Mouse (Mus musculus) CH12.LX (cell line): ENCODE data around the gene Brd4. TPM values are rescaled to one million over a fixed set of nuclear protein-coding genes. Genes with fewer than 3 reads are reported as not detected.

Experiments
- DNase-seq: peaks from one replicate; pipeline ENCODE4 v3.0.0-alpha.2; 2013; ENCODE audit errors: extremely low read depth
- H3K27ac ChIP-seq: 2 replicates; pipeline ENCODE4 v1.5.1; 2012; ENCODE audit warnings: low read depth, mild to moderate bottlenecking, control low read depth, moderate library complexity; ENCODE audit not compliant: insufficient read depth
- H3K27me3 ChIP-seq: replicated peaks from 2 replicates; pipeline ENCODE3; 2012; ENCODE audit warnings: inconsistent platforms
- H3K36me3 ChIP-seq, 2 experiments: replicated peaks in 1 of 2; 2 replicates each; pipeline versions ENCODE3 to v1.6.1; 2012; ENCODE audit warnings: inconsistent platforms in 1 of 2, low read length in 1 of 2, mild to moderate bottlenecking in 1 of 2, mixed read lengths in 1 of 2, moderate library complexity in 1 of 2; ENCODE audit not compliant: control insufficient read depth in 1 of 2, insufficient read depth in 1 of 2
- H3K4me1 ChIP-seq, 2 experiments: 2 replicates each; pipeline ENCODE4 v1.6.1; 2012; ENCODE audit warnings: inconsistent platforms in 1 of 2, moderate library complexity in 1 of 2; ENCODE audit not compliant: insufficient read depth in 2 of 2, control insufficient read depth in 1 of 2
- H3K4me2 ChIP-seq: 2 replicates; pipeline ENCODE4 v1.6.1; 2012; ENCODE audit warnings: low read depth, mild to moderate bottlenecking, control low read depth; ENCODE audit not compliant: poor library complexity, insufficient read depth, severe bottlenecking
- H3K4me3 ChIP-seq, 3 experiments: fragments of 150-350 bp in 1 of 3; sonication (generic) in 1 of 3; replicated peaks in 1 of 3; 2 replicates each; pipeline versions ENCODE3 to v1.5.1; 2011 to 2012; ENCODE audit warnings: low read depth in 2 of 3, low read length in 2 of 3, mild to moderate bottlenecking in 2 of 3, moderate library complexity in 2 of 3, control low read depth in 1 of 3, improper control_type of control experiment in 1 of 3, inconsistent platforms in 1 of 3, mixed read lengths in 1 of 3; ENCODE audit not compliant: poor library complexity in 1 of 3
- H3K79me2 ChIP-seq: replicated peaks from 2 replicates; pipeline ENCODE4 v1.6.1; 2012; ENCODE audit warnings: mild to moderate bottlenecking, moderate library complexity; ENCODE audit not compliant: control insufficient read depth, poor library complexity, insufficient read depth, severe bottlenecking; ENCODE audit errors: extremely low read depth
- H3K9ac ChIP-seq: 2 replicates; pipeline ENCODE4 v1.6.1; 2012; ENCODE audit warnings: low read depth, mild to moderate bottlenecking, control low read depth, moderate library complexity; ENCODE audit not compliant: insufficient read depth
- H3K9me3 ChIP-seq: replicated peaks from 2 replicates; pipeline ENCODE3; 2012; ENCODE audit warnings: low read length, inconsistent platforms, mixed read lengths
- BHLHE40 ChIP-seq: IDR thresholded peaks from 2 replicates; pipeline ENCODE4 v1.6.1; 2011; ENCODE audit warnings: mild to moderate bottlenecking, low read depth, low read length, improper control_type of control experiment
- CTCF ChIP-seq, 2 experiments: IDR thresholded peaks in 1 of 2; conservative IDR thresholded peaks in 1 of 2; 2 replicates each; pipeline ENCODE4 v1.5.1; 2011 to 2012; ENCODE audit warnings: low read depth in 2 of 2, low read length in 2 of 2, improper control_type of control experiment in 1 of 2, inconsistent platforms in 1 of 2, mild to moderate bottlenecking in 1 of 2, moderate library complexity in 1 of 2
- ELF1 ChIP-seq: IDR thresholded peaks from 2 replicates; pipeline ENCODE4 v1.6.1; 2014; ENCODE audit warnings: low read depth, mild to moderate bottlenecking, inconsistent platforms, low read length, improper control_type of control experiment
- HCFC1 ChIP-seq: IDR thresholded peaks from 2 replicates; pipeline ENCODE4 v1.6.1; 2012; ENCODE audit warnings: low read depth, mild to moderate bottlenecking, inconsistent platforms, low read length, improper control_type of control experiment
- JUND ChIP-seq: conservative IDR thresholded peaks from 2 replicates; pipeline ENCODE4 v1.6.1; 2011; ENCODE audit warnings: low read depth, low read length, improper control_type of control experiment
- KAT2A ChIP-seq: IDR thresholded peaks from 2 replicates; pipeline ENCODE4 v1.6.1; 2012; ENCODE audit warnings: low read length, improper control_type of control experiment, inconsistent platforms; ENCODE audit not compliant: insufficient replicate concordance
- MAX ChIP-seq: IDR thresholded peaks from 2 replicates; pipeline ENCODE4 v1.6.1; 2011; ENCODE audit warnings: low read length, improper control_type of control experiment
- MEF2A ChIP-seq: IDR thresholded peaks from 2 replicates; pipeline ENCODE4 v1.6.1; 2014; ENCODE audit warnings: low read depth, mild to moderate bottlenecking, inconsistent platforms, low read length, improper control_type of control experiment, borderline replicate concordance
- TBP ChIP-seq: conservative IDR thresholded peaks from 2 replicates; pipeline ENCODE4 v1.6.1; 2011; ENCODE audit warnings: low read depth, low read length, improper control_type of control experiment
- TCF12 ChIP-seq: IDR thresholded peaks from 2 replicates; pipeline ENCODE4 v1.6.1; 2014; ENCODE audit warnings: low read depth, mild to moderate bottlenecking, inconsistent platforms, low read length, improper control_type of control experiment
- USF1 ChIP-seq: IDR thresholded peaks from 2 replicates; pipeline ENCODE4 v1.6.1; 2014; ENCODE audit warnings: low read depth, mild to moderate bottlenecking, inconsistent platforms, low read length, improper control_type of control experiment
- USF2 ChIP-seq: conservative IDR thresholded peaks from 2 replicates; pipeline ENCODE4 v1.6.1; 2011; ENCODE audit warnings: low read depth, low read length, improper control_type of control experiment
- ZKSCAN1 ChIP-seq: IDR thresholded peaks from 2 replicates; pipeline ENCODE4 v1.6.1; 2012; ENCODE audit warnings: low read depth, inconsistent platforms, low read length, improper control_type of control experiment, borderline replicate concordance
- ZNF384 ChIP-seq: IDR thresholded peaks from 2 replicates; pipeline ENCODE4 v1.6.1; 2012; ENCODE audit warnings: low read depth, low read length, improper control_type of control experiment, inconsistent platforms
- dilution Hi-C: fragments of 300-500 bp; cut with MboI; formaldehyde crosslinking; loops from 2 replicates; pipeline ENCODE4 v1.14.3; 2020; ENCODE audit warnings: low sequenced_read_pairs; ENCODE audit not compliant: extremely low pct_unique_long_range_greater_than_20kb, extremely low pct_ligation_motif_present
- in situ Hi-C: fragments of 300-500 bp; cut with MboI; formaldehyde crosslinking; loops from 3 replicates; pipeline ENCODE4 v1.14.3; 2019; ENCODE audit warnings: low sequenced_read_pairs, low pct_ligation_motif_present, low pct_unique_long_range_greater_than_20kb, mixed read lengths
- polyA plus RNA-seq: library from polyadenylated mRNA; unstranded; fragments of >175 nt; gene quantifications from 2 replicates; pipeline ENCODE4 v1.2.1, GENCODE M21; 2012; ENCODE audit warnings: low read depth; ENCODE audit not compliant: insufficient read length
- total RNA-seq, 2 experiments: library from RNA; depleted of rRNA; stranded (reverse); fragments of 300-350 nt in 1 of 2; fragments of >200 nt in 1 of 2; gene quantifications; 2 replicates each; pipeline ENCODE4 v1.2.3; 2012 to 2014

Gene Brd4
- total and polyA plus RNA-seq, 3 experiments, result 6.3 to 68.5 (median 19.1) TPM

DNA sequence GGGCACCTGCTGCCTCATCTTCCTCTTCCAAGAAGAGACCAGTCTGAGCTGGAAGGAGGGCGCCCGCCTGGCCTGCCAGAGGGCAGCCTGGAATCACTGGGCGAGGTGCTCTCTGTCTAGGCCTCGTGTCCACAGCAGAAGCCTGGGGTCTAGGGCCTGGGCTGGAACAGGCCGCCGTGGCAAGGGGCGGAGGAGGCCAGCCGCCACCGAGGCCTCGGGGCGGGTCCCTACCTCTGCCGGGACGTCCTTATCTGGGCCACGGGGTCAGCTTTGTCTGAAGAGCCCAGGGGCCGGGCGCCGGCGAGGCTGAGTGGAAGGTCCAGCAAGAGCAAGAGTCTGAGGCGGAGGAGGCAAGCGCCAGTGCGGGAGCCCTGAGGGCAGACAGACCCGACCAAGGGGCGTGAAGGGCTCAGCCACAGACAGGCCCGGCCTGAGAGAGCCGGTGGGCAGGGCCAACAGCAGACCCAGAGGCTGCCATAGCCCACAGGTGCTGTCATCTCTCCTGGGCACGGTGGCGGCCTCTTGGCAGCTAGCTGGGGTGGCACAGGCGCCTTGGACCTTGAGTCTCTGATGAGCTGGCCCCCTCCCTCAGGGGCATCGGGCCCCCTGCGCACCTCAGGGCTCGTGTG is 49.3 kb upstream of the Brd4 start:
- Histone ChIP-seq H3K27ac (no peak overlapping the region), H3K27me3 (no peaks in the 10 kb centered on the region), H3K4me2 (no peak overlapping the region), H3K9ac (no peak overlapping the region), H3K36me3 (peaks cover 72 to 90% of the 10 kb centered on the region in 2 experiments), H3K9me3 (no peaks in the 10 kb centered on the region), H3K79me2 (no peaks in the 10 kb centered on the region; the same call in 1 of the 2 replicates), H3K4me1 (peaks cover 0 to 8% of the 10 kb centered on the region in 2 experiments; a peak in 1 of 4 replicates), H3K4me3 (no peak overlapping the region)
- no peak for DNase-seq
- in situ Hi-C loops, result no loop called here
- dilution Hi-C loops, result no loop called here
- TF ChIP-seq MAX (no peak), ZNF384 (no peak), TBP (no peak), ELF1 (no peak), TCF12 (no peak), ZKSCAN1 (no peak), USF1 (no peak)

DNA sequence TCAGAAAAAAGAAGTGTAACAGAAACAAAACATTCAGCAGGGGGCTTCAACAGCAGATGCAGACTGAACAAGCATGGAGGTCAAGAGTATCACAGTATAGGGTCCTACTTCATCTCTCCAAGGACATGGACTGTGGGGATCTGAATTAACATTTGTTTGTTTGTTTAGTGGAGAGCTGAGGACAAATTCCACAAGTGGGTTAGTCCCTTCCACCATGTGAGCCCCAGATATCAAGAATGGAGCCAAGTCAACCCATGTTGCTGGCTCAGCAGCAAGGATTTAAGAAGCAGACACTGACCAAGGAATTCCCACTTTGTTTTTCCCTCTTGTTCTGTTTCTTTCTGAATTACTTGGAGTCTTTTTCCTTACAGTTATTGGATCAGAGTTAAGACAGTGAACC is 43.0 kb upstream of the Brd4 start:
- no peak overlapping the region for H3K4me2 ChIP-seq
- H3K9me3 ChIP-seq, result no peaks in the 10 kb centered on the region
- in situ Hi-C loops, result no loop called here
- H3K4me1 ChIP-seq, result no peaks in the 10 kb centered on the region
- dilution Hi-C loops, result no loop called here
- no peaks in the 10 kb centered on the region; the same call in none of the 2 replicates for H3K79me2 ChIP-seq
- no peak overlapping the region for H3K27ac ChIP-seq
- H3K27me3 ChIP-seq, result no peaks in the 10 kb centered on the region
- H3K9ac ChIP-seq, result no peak overlapping the region
- H3K36me3 ChIP-seq, result peaks cover 31 to 72% of the 10 kb centered on the region in 2 experiments
- no peak for DNase-seq
- no peak overlapping the region for H3K4me3 ChIP-seq
- TF ChIP-seq KAT2A (no peak), MEF2A (no peak), HCFC1 (no peak), USF1 (no peak), USF2 (no peak), BHLHE40 (no peak)

DNA sequence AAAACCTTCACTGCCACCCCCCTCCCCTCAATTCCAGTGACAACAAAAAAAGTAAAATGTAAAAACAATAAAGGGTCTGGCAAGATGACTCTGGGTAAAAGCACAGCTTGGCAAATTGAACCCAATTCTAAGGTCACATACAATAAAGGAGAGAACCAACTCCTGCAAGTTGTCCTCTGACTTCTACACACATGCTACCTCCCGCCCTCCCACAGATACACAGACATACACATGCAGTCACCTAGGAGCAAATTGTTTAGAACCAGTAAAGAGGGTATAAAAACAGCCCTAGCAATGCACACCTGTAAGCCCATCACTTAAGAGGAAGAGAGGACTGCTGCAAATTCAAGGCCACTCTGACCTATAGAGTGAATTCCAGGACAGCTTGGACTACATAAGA is 38.3 kb upstream of the Brd4 start:
- Histone ChIP-seq H3K79me2 (peaks cover 26% of the 10 kb centered on the region), H3K27ac (no peak overlapping the region), H3K4me1 (peaks cover 5 to 22% of the 10 kb centered on the region in 2 experiments; a peak in 3 of 4 replicates), H3K4me3 (no peak overlapping the region), H3K4me2 (no peak overlapping the region), H3K9me3 (no peaks in the 10 kb centered on the region), H3K9ac (no peak overlapping the region), H3K36me3 (peaks cover 14 to 49% of the 10 kb centered on the region in 2 experiments), H3K27me3 (no peaks in the 10 kb centered on the region)
- DNase-seq, result no peak
- TF ChIP-seq CTCF (conservative IDR thresholded peaks at IDR 0.05 in 1 of 2, IDR thresholded peaks at IDR 0.05 in 1 of 2; ENCODE audit: low read depth in 2 of 2, low read length in 2 of 2), result no peak
- TF ChIP-seq JUND, result no peak
- dilution Hi-C loops (no loop called here), in situ Hi-C loops (no loop called here)
